Mouse (Mus musculus): ENCODE data around the gene Smyd3. TPM values are rescaled to one million over a fixed set of nuclear protein-coding genes. Genes with fewer than 3 reads are reported as not detected.
"Not testable (repeated sequence)": the region's sequence is repeated elsewhere in the genome, so short reads cannot be mapped to it uniquely, and the experiment has no call there.

Smyd3 gene
- total RNA-seq, 1 experiment from 2014 or later, result 39.5 TPM

DNA sequence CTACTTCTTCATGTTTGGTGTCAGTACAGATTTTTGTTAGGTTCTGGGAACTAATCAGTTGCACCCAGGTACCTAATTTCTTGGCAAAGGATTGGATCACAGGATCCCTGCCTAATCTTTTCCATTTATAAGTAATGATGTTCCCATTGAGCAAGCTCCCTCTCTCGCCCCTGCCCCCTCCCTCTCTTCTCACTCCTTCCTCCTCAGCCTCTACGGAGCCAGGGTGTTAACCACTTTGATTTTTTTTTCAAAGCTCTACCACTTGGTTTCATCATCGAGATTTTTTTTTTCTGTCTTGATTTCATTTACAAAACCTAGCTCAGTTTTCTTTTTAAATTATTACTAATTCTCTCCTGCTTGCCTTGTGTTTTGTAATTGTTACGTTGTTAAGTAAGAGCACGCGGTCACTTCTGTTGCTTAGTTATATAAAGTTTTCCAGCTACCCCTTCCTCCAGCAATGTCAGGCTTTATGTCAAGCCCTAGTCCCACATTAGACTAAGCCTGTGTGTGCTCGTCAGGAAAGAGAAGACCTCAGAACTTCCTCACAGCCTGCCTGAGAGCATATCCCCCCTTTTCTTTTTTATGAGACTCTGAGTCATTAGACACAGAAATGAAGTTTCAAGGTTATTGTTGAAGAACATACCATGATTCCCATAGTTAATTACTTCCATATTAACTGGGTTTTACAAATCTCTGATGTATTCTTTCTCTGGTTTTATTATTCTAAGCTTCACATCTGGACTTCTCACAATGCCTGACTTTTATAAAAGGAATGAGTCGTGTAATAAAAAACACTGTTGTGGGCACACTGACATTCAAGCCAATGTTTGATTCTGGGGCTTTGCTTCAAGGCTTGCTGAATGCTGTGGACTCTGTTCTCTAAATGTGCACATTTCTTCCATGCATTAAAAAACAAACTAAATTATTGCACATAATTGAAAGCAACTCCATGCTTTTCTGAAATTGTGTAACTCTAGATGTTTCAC lies 156.1 kb downstream of the Smyd3 start:
- peak in 1 of 2 experiments; percentile 17; a peak in 2 of 4 replicates for ATAC-seq (replicated peaks in 1 of 2; ENCODE audit: insufficient read depth in 1 of 2, low FRiP score in 2 of 2, low TSS enrichment in 1 of 2, low read depth in 1 of 2, poor library complexity in 2 of 2, severe bottlenecking in 2 of 2)

DNA sequence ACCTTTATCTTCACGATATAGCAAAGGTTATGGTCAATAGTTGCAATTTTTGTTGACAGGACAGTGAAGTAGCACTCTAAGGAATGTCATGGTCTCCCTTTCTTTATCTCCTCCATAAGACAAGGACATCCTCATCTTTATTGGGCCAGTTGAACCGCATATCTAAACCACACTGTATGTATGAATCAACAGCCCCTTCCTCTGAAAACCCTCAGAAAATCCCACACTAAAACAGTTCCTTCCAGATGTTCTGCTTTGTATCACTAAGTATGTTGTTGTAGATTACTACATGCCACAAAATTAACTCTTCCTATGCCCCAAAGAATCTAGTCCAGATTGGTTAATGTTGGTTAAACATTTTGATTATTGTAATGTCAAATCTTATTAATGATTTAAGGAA lies 160.7 kb downstream of the Smyd3 start:
- no peak for ATAC-seq (replicated peaks in 1 of 2; ENCODE audit: insufficient read depth in 1 of 2, low FRiP score in 2 of 2, low TSS enrichment in 1 of 2, low read depth in 1 of 2, poor library complexity in 2 of 2, severe bottlenecking in 2 of 2)

- ATAC-seq (replicated peaks in 1 of 2; ENCODE audit: insufficient read depth in 1 of 2, low FRiP score in 2 of 2, low TSS enrichment in 1 of 2, low read depth in 1 of 2, poor library complexity in 2 of 2, severe bottlenecking in 2 of 2), result no peak
Observed at GRCm38 (mm10) chr1:179354250-179354649, 163.6 kb downstream of the Smyd3 start.

DNA sequence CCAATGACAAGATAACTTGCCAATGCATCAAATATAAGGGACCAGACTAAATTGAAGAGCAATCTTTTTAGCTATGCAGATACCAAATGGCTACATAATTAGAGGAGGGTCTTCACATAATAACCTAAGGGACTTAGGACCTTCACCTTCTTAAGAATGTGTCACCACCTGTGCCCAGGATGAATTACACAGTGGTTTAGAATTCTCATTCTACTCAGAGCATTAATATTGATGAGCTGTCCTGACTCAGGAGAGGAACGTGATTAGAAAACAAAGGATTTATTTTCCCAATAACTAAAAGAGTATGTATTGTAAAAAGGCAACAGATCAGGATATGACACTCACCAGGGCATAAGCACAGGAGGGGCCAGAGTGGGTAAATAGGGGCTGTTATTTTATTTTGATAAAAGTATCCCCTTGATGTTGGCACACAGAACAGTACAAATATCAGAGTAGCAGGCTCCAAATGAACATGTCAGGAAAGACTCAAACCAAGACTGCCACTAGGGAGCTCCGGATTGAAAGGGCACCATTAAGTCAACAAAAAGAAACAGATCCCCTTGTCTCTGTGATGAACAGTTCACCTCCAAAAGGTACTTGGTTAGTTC lies 172.4 kb downstream of the Smyd3 start:
- no peak for ATAC-seq (replicated peaks in 1 of 2; ENCODE audit: insufficient read depth in 1 of 2, low FRiP score in 2 of 2, low TSS enrichment in 1 of 2, low read depth in 1 of 2, poor library complexity in 2 of 2, severe bottlenecking in 2 of 2)

DNA sequence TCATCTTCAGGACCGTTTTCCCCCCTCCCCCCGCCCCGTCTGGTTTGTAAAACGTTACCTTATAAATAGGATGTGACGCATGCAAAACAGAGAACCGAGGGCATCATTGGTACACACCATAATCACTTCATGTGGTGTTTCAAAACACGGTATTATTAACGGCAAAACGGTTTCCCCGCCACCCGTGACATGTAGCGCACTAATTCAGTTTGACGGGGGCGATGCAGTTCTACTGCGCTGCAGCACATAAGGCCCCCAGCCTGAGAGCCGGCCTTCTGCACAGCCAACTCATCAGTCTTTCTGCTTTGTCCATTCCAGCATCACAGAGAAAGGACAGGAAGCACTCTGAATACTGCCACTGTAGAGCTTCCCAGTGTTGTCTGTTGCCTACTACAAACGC lies 174.4 kb downstream of the Smyd3 start:
- ATAC-seq (replicated peaks in 1 of 2; ENCODE audit: insufficient read depth in 1 of 2, low FRiP score in 2 of 2, low TSS enrichment in 1 of 2, low read depth in 1 of 2, poor library complexity in 2 of 2, severe bottlenecking in 2 of 2), result no peak

DNA sequence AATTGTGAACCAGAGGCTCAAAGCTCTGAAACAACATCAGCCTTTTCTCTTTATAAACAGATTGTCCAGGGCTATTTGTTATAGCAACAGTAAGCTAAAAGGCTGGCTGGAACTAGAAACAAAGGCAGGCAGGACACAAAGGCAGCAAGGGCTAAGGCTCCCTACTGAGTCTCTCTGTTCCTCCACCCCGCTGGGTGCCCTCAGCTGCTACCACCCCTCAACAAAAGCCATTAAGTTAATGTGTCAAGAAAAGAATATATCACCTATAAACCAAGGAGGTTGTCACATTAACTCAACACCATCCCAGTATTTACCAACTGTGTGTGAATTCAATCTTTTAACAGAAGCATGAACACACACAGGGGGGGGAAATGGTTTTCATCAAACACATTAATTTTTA lies 176.3 kb downstream of the Smyd3 start:
- ATAC-seq (replicated peaks in 1 of 2; ENCODE audit: insufficient read depth in 1 of 2, low FRiP score in 2 of 2, low TSS enrichment in 1 of 2, low read depth in 1 of 2, poor library complexity in 2 of 2, severe bottlenecking in 2 of 2), result no peak

- no peak for ATAC-seq (replicated peaks in 1 of 2; ENCODE audit: insufficient read depth in 1 of 2, low FRiP score in 2 of 2, low TSS enrichment in 1 of 2, low read depth in 1 of 2, poor library complexity in 2 of 2, severe bottlenecking in 2 of 2)
Observed at GRCm38 (mm10) chr1:179339066-179339465, 178.8 kb downstream of the Smyd3 start.

DNA sequence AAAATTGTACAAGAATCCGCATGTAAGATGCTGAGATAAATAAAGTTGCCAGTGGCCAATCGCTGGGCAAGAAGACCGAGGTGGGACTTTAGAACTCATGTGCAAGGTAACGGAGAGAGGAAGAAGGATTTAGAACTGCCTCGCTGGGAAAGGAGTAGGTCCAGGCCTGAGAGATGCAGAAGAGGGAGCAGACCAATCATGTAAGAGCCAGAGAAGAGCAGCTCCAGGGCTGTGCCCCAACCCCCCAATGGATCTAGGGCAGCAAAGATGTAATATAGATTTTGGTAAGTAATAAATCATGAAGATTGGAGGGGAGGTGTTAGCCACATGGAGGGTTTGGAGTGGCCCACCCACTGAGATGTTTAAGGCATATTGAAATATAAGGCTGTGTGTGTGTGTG lies 180.3 kb downstream of the Smyd3 start:
- no peak for ATAC-seq (replicated peaks in 1 of 2; ENCODE audit: insufficient read depth in 1 of 2, low FRiP score in 2 of 2, low TSS enrichment in 1 of 2, low read depth in 1 of 2, poor library complexity in 2 of 2, severe bottlenecking in 2 of 2)

- ATAC-seq (replicated peaks in 1 of 2; ENCODE audit: insufficient read depth in 1 of 2, low FRiP score in 2 of 2, low TSS enrichment in 1 of 2, low read depth in 1 of 2, poor library complexity in 2 of 2, severe bottlenecking in 2 of 2), result no peak
Observed at GRCm38 (mm10) chr1:179326965-179327308, 190.9 kb downstream of the Smyd3 start.

- ATAC-seq (replicated peaks in 1 of 2; ENCODE audit: insufficient read depth in 1 of 2, low FRiP score in 2 of 2, low TSS enrichment in 1 of 2, low read depth in 1 of 2, poor library complexity in 2 of 2, severe bottlenecking in 2 of 2), result no peak
Observed at GRCm38 (mm10) chr1:179326262-179326964, 191.4 kb downstream of the Smyd3 start.

DNA sequence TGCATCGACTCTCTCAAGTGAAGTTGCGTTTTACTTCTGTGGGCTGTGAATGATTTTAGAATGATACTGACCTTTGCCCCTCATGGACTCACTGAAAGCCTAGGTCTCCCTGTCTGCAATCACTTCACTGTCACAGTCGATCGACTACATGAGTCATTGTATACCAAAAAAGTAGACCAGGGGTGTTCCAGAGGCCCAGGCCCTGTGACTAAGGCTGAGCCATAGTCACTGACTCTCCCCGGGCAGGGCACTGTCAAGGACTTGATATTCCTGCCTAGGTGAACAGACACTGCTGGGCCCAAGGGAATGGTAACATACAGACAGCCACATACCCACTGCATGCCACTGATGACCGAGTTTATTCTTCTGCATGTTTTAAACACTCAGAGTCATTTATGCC lies 193.6 kb downstream of the Smyd3 start:
- no peak for ATAC-seq (replicated peaks in 1 of 2; ENCODE audit: insufficient read depth in 1 of 2, low FRiP score in 2 of 2, low TSS enrichment in 1 of 2, low read depth in 1 of 2, poor library complexity in 2 of 2, severe bottlenecking in 2 of 2)

DNA sequence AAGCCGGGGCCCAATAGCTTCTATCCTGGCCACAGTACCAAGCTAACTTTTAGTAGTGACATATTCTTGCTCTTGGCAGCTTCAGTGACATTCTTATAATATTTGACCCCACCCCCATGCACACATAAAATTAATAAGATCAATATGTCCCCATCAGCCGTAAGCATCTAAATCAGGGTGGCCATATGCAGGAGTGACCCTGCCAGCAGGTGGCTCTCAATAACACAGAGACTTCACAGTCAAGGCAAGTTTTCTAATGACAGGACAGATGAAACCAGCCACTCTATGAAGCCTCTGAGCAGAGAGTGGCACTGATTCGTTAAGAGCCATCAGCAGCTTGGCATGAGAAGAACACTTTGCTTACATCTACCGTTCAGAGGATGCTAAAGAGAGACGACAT lies 204.2 kb downstream of the Smyd3 start:
- no peak for ATAC-seq (replicated peaks in 1 of 2; ENCODE audit: insufficient read depth in 1 of 2, low FRiP score in 2 of 2, low TSS enrichment in 1 of 2, low read depth in 1 of 2, poor library complexity in 2 of 2, severe bottlenecking in 2 of 2)

DNA sequence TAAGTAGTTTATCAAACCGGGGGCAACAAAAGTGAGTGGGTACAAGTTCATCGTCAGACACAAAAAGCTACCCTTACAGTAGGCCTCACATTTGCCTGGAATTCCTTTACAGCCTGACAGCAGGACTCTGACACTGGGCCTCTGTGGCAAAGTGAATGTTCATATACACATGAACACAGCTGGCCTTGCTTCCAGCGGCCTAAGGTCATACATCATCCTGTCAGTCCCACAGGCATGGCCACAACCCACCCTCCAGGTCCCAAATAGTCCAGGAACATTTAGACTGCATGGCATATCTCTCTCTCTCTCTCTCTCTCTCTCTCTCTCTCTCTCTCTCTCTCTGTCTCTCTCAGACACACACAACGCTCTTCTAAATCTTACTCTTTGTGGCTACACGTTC lies 208.4 kb downstream of the Smyd3 start:
- no peak for ATAC-seq (replicated peaks in 1 of 2; ENCODE audit: insufficient read depth in 1 of 2, low FRiP score in 2 of 2, low TSS enrichment in 1 of 2, low read depth in 1 of 2, poor library complexity in 2 of 2, severe bottlenecking in 2 of 2)

DNA sequence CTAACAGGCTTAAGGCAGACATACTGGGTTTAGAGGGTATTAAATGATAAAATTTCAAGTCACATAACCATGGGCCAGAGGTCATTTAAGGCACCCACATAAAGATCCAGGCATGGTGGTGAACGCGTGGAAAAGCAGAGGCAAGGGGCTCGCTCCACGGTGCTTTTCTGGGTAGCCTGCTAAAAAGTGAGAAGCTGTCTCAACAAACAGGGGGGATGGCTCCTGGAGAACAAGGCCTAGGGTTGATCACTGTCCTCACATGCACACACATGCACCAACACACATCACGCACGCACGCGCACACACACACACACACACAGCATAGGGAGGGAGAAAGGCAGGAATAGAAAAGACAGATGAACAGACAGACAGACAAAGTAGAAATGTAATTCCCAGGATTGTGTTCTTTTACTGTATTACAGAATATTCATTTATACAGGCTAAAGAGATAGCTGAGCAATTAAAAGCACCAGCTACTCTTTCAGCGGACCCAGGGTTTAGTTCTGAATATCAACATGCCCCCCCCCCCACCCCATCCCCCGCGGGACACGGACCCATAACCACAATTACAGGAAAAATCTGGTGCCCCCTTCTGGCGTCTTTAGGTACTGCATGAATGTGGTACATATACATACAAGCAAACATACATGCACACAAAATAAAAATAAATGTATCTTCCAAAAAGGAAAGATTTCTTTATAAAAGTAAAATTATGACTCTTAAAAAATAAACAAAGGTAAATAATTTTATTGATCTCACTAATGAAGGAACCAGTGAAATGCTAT lies 215.2 kb downstream of the Smyd3 start:
- ATAC-seq (replicated peaks in 1 of 2; ENCODE audit: insufficient read depth in 1 of 2, low FRiP score in 2 of 2, low TSS enrichment in 1 of 2, low read depth in 1 of 2, poor library complexity in 2 of 2, severe bottlenecking in 2 of 2), result no peak

DNA sequence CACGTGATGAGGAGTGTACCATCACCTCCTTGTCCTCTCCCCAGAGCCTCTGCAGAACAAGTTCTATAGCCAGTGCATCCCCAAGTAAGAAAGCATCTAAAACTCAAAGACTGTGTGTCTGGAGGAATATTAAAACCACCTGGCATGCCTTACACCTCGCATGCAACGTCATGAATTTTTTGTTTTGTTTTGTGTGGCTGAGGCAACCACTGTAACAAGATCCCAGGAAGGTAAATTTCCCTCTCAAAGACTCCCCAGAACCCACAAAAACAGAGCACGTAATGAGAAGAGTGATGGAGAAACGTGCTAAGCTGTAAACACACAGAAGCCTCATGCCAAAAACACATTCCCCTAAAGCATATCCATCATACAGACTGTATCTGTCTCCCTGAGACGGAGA lies 222.2 kb downstream of the Smyd3 start:
- no peak for ATAC-seq (replicated peaks in 1 of 2; ENCODE audit: insufficient read depth in 1 of 2, low FRiP score in 2 of 2, low TSS enrichment in 1 of 2, low read depth in 1 of 2, poor library complexity in 2 of 2, severe bottlenecking in 2 of 2)

DNA sequence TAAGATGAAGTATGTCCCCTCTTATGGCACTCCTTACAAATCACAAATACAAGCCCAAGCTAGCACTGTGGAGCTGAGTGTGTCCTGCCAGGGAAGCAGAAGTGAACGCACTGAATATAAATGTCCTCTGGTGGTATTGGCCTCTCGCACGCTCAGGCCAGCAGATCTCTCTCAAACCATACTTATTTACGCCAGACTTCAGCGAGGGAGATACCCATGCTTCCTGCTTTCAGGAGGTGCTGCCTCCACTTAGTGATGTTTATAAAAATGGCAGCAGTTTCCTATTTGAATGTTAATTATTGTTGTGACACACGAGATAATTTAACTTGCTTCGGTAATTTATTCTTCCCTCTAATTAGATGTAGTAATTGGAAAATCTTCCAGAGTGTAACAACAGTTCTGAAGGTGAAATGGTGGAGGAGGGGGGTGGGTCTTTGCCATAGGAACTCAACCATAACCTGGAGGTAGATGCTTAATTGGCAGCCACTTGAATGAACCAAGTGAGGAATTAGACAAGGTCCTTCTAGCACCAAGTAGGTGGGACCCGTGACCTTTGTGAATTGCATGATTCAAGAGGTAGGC lies 224.0 kb downstream of the Smyd3 start:
- ATAC-seq (replicated peaks in 1 of 2; ENCODE audit: insufficient read depth in 1 of 2, low FRiP score in 2 of 2, low TSS enrichment in 1 of 2, low read depth in 1 of 2, poor library complexity in 2 of 2, severe bottlenecking in 2 of 2), result no peak

- not testable (repeated sequence) for ATAC-seq (replicated peaks in 1 of 2; ENCODE audit: insufficient read depth in 1 of 2, low FRiP score in 2 of 2, low TSS enrichment in 1 of 2, low read depth in 1 of 2, poor library complexity in 2 of 2, severe bottlenecking in 2 of 2)
Observed at GRCm38 (mm10) chr1:179290181-179290580, 227.7 kb downstream of the Smyd3 start.
